Mouse (Mus musculus): Measurements from ENCODE around the gene Wdr17.
A peak's percentile ranks its signal among the peaks of the same experiment; 100 is the strongest.

Gene Wdr17

DNA sequence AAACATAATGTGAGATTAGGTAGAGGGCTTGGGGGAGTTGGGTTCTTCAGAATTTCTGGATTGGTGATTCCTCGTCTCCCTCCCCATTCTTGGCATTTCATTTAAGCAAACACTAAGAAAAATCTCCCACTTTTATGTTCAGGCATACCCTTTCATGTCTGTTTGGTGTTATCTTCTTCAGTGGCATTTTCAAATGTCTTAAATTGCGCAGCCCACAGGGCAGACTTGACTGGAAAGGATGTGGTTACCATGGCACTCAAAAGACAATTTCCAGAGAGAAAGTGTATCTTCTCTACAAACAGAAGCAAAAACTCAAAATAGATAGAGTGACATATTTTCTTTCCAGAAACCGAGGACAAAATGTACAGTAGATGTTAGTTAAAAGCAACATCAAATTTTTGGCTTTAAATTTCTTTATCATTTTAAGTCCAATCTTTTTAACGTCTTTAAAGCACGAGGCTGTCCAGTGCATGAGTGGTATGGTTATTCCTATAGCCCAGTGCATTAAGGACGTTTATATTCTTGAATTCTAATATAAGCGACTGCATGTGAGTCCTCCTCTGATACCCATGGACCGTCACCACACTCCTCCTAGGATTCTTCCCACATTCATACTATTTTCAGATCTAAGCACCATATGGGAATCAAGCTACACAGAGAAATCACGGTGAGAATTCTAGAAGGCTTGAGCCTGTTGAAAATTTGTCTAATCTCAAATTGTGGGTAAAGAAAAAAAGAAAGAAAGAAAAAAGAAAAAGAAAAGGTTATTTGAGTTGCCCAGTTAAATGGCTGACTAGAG, at the start of gene Wdr17:
Gene Wdr17 (minus strand): TSS at position 198 of the 799 bp plus-strand sequence.
- DNase-seq (ENCODE audit: inconsistent age in 2 of 2, low spot score in 1 of 2), result no peak

GRCm38 (mm10) chr8:54932306-54932705, 45.3 kb upstream of the Wdr17 start:
- no peak for DNase-seq (ENCODE audit: inconsistent age in 2 of 2, low spot score in 1 of 2)

GRCm38 (mm10) chr8:54924936-54925335, 38.0 kb upstream of the Wdr17 start:
- DNase-seq (ENCODE audit: inconsistent age in 2 of 2, low spot score in 1 of 2), result peak in 1 of 2 experiments; percentile 59

DNA sequence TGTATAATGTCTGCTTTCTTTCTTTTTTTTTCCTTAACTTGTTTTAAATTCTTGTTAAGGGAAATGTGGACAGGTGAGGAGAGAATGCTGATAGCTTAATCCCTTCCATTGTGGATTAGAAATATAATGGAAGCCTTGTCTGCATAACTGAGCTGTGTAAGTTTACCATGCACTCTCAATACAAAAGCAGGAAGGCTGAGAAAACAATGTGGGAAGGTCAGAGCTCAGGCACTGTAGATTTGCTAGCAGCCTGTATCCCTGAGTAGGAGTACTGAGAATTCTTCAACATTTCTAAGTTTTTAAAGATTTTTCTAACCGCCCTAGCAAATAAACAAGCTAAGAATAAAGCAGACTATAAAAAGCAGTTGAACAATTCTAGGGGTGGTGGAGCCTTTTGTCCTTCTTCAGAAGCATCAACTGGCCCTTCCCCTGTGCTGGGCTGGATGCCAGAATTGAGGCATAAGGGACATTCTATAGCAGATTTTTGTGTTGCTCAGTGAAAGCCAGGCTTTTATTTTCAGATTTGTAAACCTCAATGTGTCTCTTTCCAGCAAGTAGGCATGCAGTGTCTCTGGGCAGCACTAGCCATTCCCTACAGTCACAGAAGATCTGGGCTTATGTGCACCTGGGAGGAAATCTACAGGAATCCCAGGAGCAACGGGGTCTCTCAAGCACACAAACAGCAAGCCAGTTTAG, 35.3 kb upstream of the Wdr17 start:
- no peak for DNase-seq (ENCODE audit: inconsistent age in 2 of 2, low spot score in 1 of 2)

GRCm38 (mm10) chr8:54917710-54918109, 30.7 kb upstream of the Wdr17 start:
- no peak for DNase-seq (ENCODE audit: inconsistent age in 2 of 2, low spot score in 1 of 2)

DNA sequence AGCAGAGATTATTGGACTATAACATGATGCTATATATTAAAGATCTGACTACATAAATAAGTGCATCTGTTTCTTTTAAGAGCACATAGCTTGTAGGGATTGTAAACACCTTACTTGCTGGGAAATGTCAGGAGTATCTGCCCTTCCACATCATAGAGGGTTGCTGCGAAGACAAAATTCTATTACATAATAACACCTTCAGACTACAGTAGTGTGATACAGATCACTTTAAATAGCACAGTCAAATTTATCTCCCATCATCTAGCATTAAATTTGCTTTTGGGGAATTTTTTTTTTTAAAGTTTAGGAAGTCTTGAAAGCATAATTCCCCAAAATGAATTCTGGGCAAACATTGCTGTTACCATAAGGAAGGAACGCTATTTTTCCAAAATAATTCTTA, 25.9 kb upstream of the Wdr17 start:
- DNase-seq (ENCODE audit: inconsistent age in 2 of 2, low spot score in 1 of 2), result no peak

DNA sequence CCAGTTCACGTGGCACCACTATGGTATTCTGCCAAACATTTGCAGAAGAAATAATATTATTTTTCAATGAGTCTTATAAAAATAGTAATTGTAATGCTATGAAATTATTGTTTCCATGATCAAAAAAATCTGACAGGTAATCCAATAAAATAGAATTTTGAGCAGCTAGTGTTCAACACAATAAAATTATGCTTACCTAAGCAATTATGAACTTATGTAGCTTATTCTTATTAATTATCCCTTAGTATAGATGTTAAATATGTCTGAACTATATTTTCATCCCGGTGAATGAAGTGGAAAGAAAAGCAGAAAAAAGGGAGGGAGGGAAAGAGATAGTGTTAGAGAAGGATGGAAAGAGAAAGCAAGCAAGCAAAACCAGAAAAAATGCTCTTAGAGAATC, 12.5 kb upstream of the Wdr17 start:
- DNase-seq (ENCODE audit: inconsistent age in 2 of 2, low spot score in 1 of 2), result no peak

GRCm38 (mm10) chr8:54894637-54895322, 7.8 kb upstream of the Wdr17 start:
- DNase-seq (ENCODE audit: inconsistent age in 2 of 2, low spot score in 1 of 2), result no peak

DNA sequence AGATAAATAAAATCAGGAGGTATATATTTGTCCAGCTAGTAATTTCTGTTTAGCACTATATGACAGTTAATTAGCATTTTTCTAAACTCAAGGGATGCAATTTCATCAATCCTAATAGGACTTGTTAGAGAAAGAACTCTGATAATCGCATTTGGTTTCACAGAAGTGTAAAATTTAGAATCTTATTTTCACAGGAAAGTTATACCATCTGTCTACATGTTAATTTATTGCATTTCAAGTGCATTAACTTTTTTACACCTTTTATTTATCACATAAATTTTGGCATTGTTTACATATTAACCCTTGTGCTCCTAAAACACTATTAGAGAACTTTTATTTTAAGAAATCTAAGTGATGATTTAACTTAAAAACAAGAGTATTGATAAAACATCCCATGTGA, 7.2 kb upstream of the Wdr17 start:
- no peak for DNase-seq (ENCODE audit: inconsistent age in 2 of 2, low spot score in 1 of 2)

GRCm38 (mm10) chr8:54886560-54886959, 424 bp downstream of the Wdr17 start:
- no peak for DNase-seq (ENCODE audit: inconsistent age in 2 of 2, low spot score in 1 of 2)

GRCm38 (mm10) chr8:54876458-54876857, 10.5 kb downstream of the Wdr17 start:
- DNase-seq (ENCODE audit: inconsistent age in 2 of 2, low spot score in 1 of 2), result no peak

- no peak for DNase-seq (ENCODE audit: inconsistent age in 2 of 2, low spot score in 1 of 2)
These were observed 22.3 kb downstream of the Wdr17 start for GRCm38 (mm10) chr8:54864761-54865064.

- no peak for DNase-seq (ENCODE audit: inconsistent age in 2 of 2, low spot score in 1 of 2)
These were observed 22.8 kb downstream of the Wdr17 start for GRCm38 (mm10) chr8:54864038-54864760.

DNA sequence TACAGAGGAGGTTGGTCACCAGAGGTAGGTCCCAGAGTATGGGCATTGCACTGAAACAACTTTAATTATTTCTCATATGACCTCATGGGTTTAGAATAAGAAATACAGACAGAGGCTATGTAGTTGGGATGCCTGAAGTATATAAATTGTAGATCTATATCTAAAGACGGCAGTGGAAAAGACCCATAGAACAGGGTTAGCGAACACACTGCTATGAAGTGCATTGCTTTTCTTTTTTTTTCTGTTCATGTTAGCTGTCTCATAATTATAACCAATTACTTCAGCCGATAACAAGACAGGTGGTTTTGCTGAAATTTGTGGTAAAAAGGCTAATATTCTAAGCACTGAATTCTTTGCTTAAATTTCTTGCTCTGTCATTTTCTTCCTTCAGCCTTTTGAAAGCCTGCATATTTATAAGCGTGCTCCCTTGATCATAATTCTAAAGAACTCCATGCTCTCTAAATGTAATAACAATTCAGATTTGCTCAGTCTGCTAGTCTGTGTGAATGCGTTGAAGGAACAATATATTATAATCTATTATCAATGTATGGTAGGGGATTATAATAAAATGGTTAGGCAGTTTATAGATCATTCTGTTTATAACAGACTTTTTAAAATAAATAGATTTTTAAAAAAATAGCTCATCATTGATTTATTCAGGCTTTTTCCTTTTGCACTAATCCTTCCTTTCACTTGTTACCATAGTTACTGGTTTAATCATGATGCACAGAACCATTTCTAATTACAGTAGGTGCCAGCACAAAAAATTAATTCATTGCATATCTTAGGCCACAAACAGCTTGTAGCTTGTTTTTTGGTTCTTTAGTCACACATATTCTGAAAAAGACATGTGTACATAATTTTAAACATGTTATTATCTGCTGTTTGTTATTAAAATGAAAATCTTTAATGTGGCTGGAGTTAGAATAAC, 50.7 kb downstream of the Wdr17 start:
- DNase-seq (ENCODE audit: inconsistent age in 2 of 2, low spot score in 1 of 2), result no peak

DNA sequence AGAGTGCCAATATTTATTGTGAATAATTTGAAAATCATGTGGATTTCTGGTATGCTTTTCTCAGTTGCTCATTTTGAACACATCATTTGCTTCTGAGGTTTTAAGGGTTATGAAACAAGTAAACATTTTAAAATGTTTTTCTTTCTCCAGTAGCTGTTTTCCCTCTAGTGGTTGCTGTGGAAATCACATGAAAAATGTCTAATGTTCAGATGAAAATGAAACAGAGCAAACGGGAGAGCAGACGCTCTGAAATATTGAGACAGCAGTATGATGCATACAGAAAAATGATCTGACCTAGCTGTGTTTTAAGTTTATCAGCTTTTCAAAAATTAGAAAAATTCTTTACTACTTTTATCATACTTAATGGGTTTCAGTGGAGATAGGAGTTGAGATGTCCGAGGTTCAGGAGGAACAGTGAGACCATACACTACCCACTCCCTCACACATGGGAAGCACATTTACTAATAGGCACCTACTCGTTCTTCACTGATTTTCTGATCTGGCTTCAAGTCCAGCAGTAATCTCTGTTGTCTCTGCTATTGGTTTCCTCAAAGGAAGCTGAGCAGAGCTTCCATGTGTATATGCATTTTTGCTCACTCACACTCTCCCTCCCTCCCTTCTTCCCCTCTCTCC, 57.1 kb downstream of the Wdr17 start:
- peak in 1 of 2 experiments; percentile 26 for DNase-seq (ENCODE audit: inconsistent age in 2 of 2, low spot score in 1 of 2)

GRCm38 (mm10) chr8:54827974-54828373, 59.0 kb downstream of the Wdr17 start:
- no peak for DNase-seq (ENCODE audit: inconsistent age in 2 of 2, low spot score in 1 of 2)

- DNase-seq (ENCODE audit: inconsistent age in 2 of 2, low spot score in 1 of 2), result no peak
These were observed 64.0 kb downstream of the Wdr17 start for GRCm38 (mm10) chr8:54822956-54823355.

DNA sequence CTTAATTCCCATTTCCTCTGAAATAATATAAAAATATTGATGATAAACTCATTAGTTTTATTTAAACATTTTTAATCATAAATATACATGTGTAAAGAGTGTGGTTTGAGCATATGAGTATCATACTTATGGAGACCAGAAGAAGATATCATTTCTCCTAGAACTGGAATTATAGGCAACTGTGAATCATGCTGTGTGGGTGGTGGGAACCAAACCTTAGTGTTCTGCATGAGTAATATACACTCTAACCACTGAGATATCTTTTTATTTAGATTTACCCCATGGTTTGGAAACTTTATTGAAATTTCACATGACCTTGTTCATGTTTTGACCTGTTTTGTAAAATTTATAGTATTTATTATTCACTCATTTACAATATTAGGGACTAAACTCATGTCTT, 68.3 kb downstream of the Wdr17 start:
- no peak for DNase-seq (ENCODE audit: inconsistent age in 2 of 2, low spot score in 1 of 2)

- no peak for DNase-seq (ENCODE audit: inconsistent age in 2 of 2, low spot score in 1 of 2)
These were observed 78.8 kb downstream of the Wdr17 start for GRCm38 (mm10) chr8:54808217-54808616.

DNA sequence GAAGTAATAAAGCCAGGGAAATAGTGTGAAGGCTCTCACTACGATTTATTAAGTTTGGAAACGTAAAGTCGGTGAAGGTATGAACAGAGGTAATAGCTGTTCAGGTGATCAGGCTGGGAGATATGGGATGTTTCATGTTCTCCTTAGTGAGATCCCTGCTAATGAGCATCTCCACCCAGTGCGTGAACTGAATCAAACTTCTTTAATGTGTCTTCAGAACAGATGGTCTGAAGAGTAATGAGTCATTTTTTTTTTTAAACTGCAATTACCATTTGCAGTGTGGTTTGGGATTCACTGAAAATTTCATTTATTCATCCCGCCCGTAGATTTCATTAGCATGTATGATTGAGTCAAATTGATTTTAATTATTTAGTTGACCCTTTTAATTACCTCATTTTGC, 80.8 kb downstream of the Wdr17 start:
- DNase-seq (ENCODE audit: inconsistent age in 2 of 2, low spot score in 1 of 2), result no peak
